Mouse (Mus musculus) testis, postnatal 10 days (tissue): ENCODE data around the gene Gm37419.

Experiments used
- DNase-seq: peaks from one replicate; pipeline ENCODE4 v3.0.0; 2021; ENCODE audit warnings: low spot score

Gm37419 gene

DNA sequence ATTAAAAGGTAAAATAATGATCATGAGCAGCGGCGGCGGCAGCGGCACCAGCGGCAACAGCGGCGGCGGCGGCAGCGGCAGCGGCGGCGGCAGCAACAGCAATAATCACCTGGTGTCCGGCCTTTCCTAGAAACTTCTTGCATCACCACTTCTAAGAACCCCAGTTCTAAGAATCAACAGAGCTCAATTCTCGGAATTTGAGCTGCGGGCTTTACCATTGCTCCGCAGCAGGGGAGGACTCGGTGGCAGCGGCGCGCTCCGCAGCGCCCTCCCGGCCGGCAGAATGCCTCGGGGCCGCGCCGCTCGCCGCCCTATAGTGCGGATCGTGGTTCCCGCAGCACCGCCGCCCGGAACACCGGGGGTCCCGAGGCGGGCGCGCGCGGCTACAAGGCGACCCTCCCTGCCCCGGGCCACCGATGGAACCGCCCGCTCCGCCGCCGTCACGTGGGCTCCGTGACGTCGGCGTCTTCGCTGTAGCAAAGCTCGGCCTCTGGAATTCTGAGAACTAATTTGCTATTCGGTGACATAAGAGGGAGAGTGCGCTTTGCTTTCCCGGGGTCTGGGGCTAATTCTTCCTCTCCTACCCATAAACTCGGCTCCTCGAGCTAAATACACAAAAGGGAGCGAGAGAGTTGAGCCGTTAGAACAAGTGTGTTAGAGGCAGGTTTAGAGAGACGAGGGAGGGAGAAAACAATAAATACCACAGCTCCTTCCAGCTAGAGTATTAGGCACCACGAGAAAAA, at the start of gene Gm37419, which contains the start of gene Bcl6:
Gm37419 (plus strand) TSS at position 17 of the 743 bp plus-strand sequence.
Bcl6 (minus strand) TSS at position 387 of the 743 bp plus-strand sequence.
- DNase-seq, result peak; percentile 86

DNA sequence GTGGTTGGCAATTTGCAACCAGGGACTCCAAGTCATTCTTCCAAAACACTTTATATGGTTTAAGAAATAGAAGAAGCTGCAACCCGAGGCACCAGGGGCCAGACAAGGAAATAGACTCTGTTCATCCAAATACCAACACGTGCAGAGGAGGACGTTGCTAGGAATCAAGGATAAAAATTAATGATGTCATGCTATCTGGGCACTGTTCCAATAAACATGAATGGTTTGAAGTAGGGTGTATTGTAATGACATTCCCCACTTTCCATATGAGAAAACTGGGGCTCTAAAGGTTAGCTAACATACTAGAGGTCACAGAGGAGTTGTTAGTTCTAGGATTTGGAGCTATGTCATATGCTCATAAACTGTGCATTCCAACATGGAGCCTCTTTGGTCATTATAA, 43.5 kb upstream of the Gm37419 start:
- no peak for DNase-seq

DNA sequence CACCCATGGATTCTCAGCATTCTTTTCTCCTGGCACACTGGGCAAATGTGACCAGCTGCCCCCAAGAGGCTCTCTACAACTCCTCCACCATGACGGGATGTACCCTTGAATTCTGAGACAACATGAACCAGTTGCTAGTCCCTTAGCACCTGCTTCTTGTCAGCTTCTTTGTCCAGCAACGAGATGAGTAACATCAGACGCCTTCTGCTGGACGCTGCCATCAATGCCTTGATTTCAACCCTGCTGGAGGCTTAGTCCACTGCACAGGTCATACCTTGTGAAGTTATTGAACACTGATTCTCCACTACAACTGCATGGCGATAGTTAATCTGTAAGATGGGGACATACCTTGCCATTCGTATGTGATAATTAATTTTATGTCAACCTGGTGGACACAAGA, 40.6 kb upstream of the Gm37419 start:
- DNase-seq, result no peak

DNA sequence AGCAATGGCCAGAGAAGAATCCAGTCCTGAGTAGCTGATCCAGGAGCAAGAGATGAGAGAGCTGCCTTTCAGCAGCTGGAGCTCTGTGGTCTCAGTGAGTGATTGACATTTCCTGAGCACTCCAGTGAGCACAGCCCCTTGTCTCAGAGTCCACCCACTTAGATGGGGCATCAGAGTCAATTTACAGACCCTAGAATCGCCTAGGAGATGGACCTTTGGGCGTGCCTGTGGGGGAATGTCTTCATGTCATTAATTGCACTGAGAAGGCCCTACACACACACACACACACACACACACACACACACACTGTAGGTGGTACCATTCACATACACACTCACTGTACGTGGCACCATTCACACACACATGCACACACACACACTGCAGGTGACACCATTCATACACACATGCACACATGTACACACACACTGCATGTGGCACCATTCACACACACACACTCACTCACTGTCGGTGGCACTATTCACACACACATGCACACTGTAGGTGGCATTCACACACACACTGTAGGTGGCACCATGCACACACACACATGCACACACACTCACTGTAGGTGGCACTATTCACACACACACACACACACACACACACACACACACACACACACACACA, 36.1 kb upstream of the Gm37419 start:
- no peak for DNase-seq

DNA sequence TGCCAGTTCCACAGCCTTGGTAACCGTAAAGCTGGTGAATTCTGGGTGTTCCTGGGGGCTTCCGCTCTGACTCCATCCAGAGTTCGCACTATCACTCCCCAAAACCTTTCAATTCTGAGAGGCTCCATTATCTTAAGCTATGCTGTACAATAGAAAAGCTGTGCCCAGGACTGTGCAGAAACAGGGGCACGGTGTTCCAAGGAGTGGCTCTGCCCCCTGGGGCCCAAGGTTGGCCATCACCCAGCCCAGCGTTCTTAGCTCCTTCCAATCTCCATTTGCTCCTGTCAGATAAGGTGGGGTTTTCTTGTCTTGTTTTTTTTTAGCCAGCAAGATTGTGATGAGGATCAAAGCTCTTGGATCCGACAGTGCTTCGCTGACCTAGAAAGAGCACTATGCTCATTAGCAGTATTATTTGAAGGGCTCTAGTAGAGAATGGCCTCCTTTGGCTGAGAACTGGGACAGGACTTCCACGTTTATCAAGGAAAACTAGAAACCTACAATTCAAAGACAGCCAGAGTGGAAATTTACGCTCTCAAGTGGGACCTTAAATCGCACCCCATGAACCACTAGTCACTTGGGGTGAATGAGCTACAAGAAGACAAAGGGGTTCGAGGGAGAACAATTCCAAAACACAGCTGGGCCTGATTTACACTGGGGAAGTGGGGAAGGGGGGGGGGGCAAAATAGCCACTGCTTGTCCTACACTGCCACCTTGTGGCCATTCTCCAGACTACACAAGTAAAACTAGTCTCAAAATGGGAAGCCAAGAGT, 34.9 kb upstream of the Gm37419 start:
- peak; percentile 78 for DNase-seq

DNA sequence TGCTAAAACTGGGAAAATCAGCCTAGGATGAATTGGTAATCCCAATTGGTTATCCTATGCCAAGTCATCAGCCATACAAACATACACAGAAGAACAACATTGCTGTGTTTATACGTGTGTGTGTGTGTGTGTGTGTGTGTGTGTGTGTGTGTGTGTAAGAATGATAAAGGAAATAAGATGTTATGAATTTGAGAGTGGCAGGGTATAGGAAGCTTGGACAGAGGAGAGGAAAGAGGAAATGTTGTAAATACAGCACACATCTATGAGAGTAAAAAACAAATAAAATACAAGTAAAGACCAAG, 34.4 kb upstream of the Gm37419 start:
- DNase-seq, result no peak

DNA sequence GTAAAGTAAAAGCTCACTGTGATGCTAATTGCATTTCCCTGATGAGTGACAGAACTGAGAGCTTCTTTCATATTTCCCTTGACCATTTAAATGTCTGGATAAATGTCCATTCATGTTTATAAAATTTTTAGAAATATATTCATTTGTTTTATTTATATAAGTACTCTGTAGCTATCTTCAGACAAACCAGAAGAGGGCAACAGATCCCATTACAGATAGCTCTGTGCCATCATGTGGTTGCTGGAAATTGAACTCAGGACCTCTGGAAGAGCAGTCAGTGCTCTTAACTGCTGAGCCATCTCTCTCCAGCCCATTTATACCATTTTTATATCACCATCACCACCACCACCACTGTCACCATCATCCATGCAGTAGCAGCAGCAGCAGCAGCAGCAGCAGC, 29.3 kb upstream of the Gm37419 start:
- no peak for DNase-seq

DNA sequence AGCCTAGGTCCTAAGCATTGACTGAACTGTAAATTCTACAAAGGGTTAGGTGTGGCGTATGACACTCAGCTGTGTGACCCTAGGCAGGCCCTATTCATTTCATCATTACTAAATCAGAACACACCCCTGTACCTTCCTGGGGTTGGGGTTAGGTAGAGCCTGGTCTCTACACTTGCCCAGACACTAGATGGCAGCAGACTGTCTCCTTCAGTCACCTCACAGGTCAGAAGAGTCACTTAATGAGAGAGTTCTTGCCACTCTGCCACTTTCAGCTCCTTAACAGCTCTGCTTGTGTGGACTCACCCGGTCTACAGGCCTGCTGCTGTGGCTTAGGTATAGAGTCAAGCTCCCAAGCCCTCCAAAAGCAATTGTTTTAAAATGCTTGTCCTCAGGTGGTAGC, 25.9 kb upstream of the Gm37419 start:
- no peak for DNase-seq

DNA sequence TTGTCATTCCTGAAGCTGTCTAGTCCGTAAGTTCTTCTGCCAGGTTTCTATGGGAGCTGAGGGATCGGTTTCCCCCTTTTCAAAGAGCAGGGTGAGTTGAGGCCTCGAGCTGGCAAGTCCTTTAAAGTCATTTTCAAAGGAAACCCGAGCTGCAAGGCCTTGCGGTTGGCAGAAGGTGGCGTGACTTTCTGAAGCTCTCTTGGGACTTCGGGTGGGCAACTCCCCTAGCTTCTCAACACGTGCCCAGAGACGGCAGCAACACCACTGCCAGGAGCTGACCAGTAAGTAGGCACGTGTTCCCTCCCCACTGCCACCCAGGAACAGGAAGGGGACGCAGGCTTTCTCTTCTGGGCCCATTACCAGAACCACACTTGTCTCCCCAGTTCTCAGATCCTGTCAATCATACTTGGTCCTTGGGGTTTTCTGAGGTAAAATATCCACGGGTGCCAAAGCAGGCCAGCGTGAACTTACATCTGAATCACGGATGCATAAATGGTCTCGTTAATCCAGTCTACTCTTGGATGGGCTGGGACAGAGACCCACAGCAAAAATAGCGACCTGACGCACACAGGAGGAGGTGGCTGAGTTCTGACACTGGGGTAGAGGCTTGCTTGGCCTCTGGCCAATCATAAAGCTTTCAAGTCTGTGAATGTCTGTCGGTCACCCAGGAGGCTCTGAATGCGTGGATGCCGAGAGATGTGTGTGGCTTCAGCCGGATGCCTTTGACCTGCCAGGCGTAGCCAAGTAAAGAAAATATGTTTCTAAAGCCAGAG, 24.2 kb upstream of the Gm37419 start:
- no peak for DNase-seq

DNA sequence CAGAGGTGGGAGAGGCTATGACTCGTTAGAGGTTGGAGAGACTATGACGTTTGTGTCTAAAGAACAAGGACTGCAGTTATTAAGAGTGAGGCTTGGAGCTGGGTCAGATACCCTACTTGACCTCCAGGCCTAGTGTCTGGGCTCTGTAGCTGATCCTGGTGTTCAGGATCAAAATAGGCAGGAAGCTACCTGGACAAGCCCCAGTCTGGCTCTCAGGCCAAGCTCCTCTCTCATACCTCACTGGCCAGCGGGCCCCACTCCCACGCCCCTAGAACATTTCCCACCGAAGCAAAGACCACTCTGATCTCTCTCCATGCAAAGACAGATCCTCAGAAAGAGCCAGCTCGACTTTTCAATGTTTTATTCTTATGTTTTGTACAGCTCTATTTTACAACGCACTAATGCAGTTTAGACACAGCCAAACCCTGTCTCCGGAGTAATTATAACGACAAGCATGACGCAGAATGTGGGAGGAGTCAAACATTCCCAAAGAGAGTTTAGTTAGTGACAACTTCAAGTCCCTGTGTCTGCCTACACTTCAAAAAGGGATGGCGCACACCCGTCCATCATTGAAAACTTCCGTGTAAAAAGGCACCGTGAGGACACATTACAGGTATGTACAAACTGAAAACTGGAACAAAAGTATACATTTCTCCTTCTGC, 23.4 kb upstream of the Gm37419 start:
- no peak for DNase-seq

DNA sequence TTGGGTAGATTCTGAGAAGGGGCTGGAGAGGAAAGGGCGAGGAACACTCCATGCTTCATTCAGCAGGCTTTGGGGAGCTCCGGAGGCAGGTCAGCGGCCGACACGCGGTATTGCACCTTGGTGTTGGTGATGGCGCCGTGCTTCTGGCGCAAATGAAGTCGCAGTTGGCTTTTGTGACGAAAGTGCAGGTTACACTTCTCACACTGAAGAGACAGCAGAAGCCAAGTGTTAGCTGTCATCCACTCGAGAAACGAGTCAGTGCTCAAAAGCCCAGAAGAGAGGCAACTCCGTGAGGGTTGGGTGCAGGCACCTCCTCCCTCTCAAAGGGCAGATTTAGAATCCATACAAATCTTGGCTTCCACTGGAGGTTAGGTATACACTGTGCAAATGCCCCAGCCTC, 22.2 kb upstream of the Gm37419 start:
- no peak for DNase-seq

DNA sequence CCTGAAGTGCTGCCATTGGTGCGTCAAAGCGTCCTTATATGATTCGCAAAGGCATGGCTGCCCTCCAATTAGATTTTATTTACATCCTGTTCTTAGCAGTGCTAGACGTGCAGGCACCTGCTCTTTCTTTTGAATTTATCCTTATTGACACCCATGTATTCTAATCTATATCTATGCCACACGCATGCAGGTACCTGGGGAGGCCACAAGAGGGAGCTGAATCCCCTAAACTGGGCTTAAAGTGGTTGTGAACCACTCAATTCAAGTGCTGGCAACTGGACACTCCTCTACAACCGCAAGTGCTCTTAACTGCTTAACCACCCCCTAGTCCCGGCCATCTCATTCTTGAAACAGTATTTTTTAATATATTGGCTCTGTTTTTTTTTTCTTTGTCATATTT, 21.0 kb upstream of the Gm37419 start:
- DNase-seq, result no peak

DNA sequence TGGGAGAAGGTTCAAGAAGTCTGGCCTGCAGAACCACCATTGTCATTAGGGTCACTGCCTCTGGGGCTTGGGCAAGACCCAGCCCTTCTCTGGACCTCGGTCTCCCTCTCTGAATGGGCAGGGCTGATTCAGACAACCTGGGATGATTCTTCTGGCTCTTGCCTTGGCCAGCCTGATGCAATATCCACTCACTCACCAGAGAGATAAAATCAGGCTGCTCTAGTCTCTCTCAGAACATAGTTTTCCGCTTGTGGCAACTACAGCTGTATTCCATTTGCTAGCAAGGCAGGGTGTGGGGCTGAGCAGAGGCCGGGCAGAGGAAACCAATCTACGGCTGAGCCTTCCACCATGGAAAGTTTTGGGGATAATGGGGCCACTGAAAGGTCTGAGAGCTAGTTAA, 19.4 kb upstream of the Gm37419 start:
- DNase-seq, result no peak

DNA sequence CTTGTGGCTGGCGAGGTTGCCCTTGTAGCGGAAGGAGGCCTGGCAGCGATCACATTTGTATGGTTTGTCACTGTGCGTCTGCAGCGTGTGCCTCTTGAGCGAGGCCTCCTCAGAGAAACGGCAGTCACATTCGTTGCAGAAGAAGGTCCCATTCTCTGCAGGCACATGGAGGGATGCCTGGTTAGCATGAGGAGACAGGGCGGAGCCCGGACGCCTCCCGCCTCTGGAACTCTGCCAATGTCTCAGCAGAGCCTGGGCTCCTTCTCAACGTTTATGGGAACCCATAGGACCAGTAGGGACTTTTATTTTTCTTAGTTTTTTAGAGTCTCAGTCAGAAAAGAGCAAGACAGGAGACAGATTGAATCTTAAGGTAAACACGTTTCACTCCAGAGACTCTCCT, 18.4 kb upstream of the Gm37419 start:
- DNase-seq, result no peak

DNA sequence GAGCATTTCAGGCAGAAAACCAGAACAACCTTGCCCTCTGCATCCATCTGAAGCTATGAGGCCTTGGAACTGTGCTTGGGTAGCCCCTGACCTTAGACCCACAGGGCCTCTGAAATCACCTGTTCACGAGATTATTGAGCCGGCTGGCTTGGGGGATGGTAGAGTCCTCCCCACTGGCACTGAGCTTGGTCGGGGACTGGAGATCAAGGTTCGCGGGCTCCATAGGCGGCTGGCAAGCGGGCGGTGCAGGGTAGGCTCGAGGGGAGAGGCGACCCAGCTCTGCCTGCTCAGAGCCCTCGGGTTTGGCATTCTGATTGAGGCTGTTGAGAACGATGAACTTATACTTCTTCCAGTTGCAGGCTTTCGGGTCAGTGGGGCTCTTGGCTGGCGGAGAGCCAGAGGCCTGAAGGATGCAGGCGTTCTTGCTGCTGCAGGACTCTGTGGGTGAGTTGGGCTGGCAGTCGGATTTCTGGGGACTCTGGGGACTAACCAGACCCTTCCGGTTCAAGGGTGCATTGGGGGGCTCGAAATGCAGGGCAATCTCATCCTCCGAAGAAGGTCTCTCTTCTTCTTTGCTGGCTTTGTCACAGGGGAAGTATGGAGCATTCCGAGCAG, 16.0 kb upstream of the Gm37419 start:
- DNase-seq, result no peak

DNA sequence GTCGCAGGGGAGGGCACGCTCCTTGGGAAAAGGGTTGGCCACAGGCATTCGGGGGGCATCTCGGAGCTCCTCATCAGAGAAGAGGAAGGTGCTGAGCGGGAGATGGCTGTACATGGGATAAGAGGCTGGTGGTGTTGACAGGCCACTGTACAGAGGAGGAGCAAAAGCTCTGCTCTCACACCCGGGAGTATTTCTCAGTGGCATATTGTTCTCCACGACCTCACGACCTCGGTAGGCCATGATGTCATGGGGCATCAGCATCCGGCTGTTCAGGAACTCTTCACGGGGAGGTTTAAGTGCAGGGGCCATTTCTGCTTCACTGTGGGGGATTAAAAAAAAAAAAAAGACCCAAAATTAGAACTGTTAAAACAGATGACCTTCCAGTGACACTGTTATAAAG, 15.4 kb upstream of the Gm37419 start:
- DNase-seq, result no peak

DNA sequence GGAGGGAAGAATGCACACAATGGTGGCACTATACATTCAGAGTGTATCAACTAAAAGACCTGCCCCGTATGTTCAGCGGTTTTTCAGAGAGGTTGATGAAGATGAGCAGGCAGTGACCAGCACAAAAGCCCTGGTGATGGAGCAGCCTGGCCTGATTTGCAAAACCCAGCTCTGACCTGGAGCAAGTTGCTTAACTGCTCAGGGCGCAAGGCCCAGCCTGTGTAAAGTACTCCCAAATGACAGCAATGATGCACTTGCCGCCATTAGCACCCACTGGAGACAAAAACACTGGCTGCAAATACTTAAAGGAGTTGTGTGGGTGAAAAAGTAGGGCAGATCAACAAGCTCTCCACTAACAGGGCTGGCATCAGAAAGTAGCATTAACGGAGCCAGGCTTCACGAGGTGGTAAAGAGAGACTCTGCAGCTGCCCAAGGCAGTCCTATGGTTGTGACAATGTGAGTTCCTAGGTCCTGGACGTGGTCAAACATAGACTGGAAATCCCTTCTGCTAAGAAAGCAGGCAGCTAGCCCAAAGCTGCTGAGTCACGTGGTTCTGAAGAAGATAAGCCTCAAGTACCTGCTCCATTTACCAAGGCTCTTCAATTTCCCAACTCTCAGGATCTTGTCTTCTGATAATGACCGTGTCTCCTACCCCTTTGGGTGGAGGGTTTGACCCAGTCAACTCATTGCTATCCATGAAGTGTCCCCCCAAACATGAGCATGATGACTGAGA, 14.5 kb upstream of the Gm37419 start:
- DNase-seq, result no peak

DNA sequence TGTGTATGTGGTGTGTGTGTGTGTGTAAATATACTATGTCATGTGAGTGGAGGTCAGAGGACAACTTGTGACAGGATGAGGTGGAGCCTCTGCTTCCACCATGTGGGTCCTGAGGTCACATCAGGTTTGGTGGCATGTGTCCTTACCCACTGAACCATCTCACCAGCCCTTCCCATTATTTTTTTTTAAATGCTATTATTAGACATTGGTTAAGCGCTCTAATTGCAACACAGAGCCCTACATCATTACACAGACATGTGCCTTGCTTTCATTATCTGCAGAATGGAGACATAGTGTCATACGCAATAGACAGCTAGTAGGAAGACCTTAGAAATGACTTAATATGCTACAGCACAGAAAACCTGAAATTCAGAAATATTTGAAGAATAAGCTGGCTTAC, 12.1 kb upstream of the Gm37419 start:
- no peak for DNase-seq

DNA sequence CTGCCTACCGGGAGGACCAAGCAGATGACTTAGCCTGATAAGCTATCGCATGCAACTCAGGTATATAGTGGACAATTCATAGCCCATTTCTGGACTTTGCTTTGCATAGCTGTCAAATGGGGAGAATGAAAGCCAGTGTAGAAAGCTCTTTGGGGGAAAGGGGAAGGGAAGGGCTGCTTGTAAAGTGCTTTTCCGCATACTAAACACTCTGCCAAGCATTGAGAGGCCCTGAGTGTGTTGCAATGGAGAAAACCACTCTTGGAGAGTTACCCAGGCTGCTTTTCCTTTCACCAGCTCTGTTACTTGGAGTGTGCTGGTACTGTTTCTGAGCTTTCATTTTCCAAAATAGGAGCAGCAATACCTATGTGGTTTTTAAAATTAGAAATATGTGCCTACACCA, 10.6 kb upstream of the Gm37419 start:
- no peak for DNase-seq

DNA sequence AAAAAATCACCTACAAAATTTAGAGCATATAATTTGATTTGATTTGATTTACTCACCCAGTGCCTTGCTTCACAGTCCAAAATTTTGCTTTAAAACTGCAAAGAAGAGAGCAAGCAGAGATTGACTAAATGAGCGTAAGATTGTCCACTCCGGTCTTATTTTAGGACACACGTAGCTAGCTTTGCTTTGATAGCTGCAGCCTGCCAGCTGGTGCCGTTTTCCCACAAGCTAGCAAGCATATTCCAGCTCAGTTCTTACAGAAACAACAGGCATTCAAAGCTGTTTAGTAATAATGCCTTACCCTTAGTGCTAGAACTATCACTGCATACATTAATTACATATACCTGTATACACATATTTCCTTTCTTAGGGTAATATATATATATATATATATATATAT, 9.8 kb upstream of the Gm37419 start:
- no peak for DNase-seq

DNA sequence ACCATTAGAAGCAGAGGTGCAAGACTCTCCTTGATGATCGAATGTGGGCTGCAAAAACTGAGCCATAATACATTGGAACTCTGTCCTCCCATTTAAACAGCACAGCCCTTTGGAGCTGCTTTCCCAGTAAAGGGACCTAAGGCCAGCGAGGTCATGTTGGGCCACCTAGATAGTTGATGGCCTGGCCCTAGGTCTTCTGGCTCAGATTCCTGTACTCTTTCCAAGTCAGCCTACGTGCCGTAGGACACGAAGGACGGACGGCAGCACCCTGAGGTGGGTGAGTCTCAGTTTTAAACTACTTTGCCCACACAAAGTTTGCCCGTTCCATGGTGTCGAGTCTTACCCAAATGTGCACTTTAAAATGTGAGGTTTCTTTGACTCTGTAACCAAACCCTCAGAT, 8.8 kb upstream of the Gm37419 start:
- DNase-seq, result no peak
